Mouse (Mus musculus) megakaryocyte-erythroid progenitor cell, adult 5-6 weeks (primary cell): ENCODE measurements around the gene Lrp4. TPM values are rescaled to one million over a fixed set of nuclear protein-coding genes. Genes with fewer than 3 reads are reported as not detected.

Experiments
- ATAC-seq: replicated peaks from 2 replicates; pipeline ENCODE4 v1.8.0; 2016; ENCODE audit warnings: mild to moderate bottlenecking, inconsistent platforms; ENCODE audit not compliant: severe bottlenecking, poor library complexity, low FRiP score, low TSS enrichment
- total RNA-seq, 2 experiments: library from RNA; stranded (forward) in 1 of 2; stranded (reverse) in 1 of 2; fragments of 200-1000, 215-1000 nt in 1 of 2; fragments of >200 nt in 1 of 2; fragmentation: Nextera tagmentation in 1 of 2; gene quantifications; 2 replicates each; pipeline ENCODE4 v1.2.3; 2014 to 2017

Lrp4 gene
- total RNA-seq, 2 experiments from 2014 or later, result not detected

DNA sequence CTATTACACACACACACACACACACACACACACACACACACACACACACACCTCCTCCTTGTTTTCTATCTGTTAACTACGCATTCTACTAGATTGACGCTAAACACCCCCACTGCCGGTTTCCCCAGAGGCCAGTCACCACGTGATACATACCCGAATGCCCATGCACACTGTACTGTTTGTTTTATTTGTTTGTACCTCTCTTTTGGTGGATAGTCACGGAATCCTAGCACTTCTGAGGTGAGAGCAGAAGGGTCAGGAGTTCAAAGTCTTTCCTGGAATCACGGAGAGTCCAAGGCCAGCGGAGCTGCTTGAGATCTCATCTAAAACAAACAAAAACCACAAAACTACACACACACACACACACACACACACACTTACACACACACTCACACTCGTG, 7.0 kb upstream of the Lrp4 start:
- ATAC-seq, result no peak

DNA sequence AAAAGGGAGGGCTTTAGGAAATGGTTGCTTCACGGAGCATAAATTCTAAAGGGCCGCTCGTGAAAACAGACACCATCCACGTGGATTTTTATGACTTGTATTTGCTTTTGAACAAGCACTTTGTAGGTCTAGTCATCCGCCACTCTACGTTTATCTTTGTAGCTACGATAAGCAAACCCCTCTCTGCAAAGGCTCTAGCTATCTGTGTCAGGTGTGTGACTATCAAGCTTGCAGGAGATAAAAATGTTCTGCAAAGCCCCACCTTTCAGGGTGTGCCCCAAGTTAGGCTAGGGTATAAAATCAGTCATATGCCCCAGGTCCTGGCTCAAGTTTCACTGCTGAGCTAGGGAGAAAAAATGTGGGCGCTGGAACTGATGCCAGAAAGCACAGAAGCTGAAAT, 4.7 kb upstream of the Lrp4 start:
- ATAC-seq, result 0 out of 2 replicates have a peak, but pooled peaks have one; percentile 16

DNA sequence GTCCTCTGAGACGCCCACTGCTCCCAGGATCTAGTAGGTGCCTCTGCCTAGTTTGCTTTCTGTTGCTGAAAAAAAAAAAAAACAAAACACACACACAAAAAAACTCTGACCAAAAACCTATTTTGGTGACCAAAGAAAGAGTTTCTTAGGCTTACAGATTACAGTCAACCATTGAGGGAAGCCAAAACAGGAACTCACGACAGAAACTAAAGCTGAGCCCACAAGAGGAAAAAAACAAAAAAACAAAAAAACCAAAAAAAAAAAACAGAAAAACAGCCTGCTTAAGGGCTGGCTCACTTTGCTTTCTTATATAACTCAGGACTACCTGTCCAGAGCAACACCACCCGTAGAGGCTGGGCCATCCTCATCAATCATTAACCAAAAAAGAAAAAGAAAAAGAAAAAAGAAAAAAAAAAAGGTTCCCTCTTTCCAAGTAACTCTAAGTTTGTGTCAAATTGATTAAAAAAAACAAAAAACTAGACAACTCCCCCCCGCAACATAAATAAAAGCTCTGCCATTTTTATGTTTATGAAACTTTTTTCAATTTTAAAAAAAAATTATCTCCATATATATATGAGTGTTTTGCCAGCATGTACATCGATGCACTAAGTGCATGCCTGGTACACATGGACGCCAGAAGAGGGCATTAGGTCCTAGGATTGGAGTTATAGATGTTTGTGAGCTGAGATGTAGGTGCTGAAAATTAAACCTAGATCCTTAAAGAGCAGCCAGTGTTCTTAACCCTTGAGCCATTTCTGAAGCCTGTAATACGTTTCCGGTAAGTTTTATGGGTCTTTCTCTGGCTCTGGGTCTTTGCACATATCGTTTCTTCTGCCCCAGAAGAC, 3.9 kb upstream of the Lrp4 start:
- ATAC-seq, result no peak

DNA sequence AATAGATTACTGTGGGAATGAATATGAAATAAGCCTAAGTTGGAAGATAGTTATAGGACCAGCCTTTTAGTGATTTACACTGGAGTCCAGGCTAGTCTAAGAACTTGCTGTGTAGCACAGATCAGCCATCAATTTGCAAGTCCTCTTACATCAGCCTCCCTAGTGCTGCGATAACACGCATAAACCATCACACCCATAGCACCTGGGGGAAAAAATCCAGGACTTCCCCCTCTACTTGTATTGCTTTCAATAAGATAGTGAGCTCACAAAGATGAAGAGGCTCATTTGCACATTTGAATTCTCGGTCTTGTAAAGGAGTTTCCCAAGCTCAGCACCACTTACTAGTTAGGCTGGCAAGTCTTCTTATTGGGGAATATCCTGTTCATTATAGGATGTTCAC, 2.9 kb upstream of the Lrp4 start:
- ATAC-seq, result no peak

DNA sequence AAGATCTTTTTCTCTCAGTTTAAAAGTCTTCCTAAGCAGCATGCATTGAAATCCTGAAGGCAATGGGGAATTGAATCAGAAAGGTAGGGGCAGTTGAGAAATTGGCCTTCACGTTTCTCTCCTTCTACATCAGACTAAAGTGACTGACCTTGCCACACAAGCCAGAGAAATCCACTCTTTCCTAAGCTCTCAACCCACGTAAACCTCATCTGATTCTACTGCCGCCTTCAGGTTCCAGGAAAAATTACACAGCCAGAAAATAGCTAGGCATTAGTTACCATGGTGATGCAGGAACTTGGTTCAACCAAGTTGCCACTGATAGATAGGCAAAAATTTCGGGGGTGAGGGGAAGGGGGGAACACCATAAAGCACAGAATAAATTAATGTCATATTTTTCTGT, 1.5 kb upstream of the Lrp4 start:
- ATAC-seq, result 0 out of 2 replicates have a peak, but pooled peaks have one; percentile 46

DNA sequence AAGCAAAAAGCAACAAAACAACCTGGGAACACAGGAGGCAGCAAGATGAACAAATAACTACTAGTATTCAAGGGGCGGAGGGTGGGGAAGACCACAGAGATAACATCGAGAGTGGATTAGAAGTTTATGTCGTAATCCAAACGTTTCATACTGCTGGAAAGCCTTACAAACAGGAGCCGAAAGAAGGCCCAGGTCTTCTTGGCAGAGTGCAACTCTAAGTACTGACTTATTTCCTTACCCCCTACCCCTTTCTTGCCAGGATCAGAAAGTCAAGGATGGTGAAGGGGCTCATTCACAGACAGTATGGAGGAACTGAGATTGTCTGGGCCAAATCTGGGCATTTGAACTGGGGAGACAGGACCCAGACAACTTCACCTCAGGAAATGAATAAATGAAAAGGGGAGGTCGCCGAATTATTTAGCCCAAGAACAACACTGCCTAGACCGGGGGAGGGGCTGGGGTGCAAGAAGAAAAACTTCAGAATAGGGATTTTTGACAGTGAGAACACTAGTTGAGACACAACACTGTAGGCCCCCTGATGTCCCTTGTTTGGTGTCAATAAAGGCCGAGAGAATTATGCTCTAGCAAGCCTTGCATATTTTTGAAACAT, 715 bp upstream of the Lrp4 start:
- no peak for ATAC-seq

DNA sequence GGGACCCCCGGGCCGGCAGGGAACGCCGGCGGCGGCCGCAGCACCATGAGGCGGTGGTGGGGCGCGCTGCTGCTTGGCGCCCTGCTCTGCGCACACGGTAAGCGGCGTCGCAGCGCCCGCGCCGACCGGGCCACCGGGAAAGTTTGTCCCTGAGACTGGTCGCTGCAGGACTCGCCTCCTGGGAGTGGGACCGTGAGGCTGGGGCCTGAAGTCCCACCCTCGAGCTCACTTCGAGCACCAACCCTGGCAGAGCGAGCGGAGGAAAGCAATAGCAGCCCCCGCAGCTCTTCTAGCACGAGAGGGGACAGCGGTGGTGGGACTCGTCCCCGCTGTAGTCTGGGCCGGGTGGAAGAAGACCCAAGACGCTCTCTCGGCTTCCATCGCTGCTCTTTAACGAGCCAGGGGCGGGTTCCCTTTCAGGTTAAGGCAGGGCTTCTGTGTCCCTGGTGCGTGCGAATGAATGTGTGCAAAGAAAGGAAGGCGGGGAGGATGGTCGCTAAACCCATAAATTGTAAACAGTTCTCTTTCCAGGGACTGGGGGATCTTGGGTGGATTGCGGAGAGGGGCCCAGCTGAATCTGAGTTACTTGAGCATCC, 443 bp downstream of the Lrp4 start:
- no peak for ATAC-seq

DNA sequence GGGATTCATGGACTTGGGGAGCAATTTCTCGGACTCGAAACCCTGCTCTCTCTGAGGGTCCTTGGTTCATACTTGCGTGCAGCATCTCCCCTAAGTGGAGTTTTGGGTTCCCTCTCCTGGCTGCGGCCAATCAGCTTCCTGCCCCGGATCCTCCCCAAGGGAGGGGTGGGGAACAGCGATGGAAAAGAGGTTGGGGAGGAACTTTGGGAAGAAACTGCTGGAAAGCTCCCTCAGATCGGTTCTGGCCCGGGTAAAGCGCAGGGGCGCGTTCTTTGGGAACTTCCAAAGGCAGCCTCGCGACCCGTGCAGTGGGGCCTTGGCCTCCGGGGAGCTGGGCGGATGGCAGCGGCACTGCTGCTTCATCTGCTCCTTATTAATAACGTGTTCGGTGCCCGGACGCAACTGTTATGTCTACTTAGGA, 951 bp downstream of the Lrp4 start:
- no peak for ATAC-seq

DNA sequence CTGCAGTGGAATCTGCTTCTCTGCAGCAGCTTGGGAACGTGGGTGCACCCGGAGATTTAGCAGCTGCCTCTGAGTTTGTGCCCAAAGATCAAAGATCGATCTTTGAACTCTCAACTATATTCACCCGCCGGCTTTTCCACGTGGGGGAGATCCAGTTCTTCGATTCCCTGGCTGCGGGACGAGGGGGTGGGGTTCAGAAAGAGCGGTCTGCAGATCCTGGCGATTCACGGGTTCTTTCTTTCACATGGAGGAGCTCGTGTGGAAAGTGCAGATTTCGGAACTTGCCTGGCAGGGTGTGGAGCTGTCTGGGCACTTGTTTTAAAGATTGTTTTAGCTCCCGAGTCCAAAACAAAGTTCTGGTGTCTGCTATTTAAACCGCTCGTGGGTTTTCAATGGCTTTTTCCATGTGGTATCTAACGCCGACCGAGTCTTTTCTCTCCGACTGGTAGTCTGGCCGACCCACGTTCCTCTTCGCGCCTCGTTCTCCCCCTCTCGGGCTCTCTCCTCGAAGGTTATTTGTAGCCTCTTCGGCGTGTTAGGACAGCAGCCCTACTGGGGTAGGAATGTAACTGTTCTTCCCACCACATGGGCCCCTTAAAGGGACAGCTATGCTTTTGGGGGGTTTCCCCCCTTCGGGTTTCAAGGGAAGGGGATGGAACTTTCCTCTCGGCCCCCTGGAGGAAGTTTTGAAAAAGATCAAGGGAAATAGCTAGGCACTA, 1.5 kb downstream of the Lrp4 start:
- no peak for ATAC-seq

DNA sequence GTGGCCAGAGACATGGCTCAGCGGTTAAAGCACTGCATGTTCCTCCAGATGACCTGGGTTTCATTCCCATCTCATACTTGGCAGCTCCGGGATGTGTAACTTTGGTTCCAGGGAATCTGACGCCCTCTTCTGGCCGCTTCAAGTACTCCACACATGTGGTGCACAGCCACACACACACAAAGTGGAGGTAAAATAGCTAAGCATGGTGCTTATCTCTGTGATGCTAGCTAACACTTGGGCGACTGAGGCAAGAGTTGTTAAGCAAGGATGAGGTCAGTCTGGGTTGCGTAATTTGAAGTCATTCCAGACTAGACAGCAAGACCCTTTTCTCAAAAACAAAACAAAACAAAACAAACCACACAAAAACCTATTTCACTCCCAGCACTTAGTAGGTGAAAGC, 2.8 kb downstream of the Lrp4 start:
- no peak for ATAC-seq

DNA sequence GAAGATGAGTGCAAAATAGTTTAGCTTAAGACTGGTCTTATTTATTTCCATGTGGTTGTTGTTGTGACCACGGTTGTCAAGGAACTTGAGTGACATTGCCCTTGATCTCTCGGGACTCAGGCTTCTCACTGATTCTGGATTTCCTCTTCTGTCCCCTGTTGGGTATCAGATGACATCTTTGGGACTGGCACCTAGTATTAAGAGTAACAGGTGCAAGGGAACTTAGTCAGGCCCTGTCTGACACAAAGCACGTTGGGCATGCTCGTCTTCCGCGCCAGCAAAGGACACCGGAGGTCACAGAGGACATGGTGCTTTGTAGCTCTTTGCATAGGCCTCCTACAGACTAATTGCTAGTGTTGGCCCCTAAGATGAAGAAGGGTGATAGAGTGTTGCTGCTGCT, 3.5 kb downstream of the Lrp4 start:
- no peak for ATAC-seq

DNA sequence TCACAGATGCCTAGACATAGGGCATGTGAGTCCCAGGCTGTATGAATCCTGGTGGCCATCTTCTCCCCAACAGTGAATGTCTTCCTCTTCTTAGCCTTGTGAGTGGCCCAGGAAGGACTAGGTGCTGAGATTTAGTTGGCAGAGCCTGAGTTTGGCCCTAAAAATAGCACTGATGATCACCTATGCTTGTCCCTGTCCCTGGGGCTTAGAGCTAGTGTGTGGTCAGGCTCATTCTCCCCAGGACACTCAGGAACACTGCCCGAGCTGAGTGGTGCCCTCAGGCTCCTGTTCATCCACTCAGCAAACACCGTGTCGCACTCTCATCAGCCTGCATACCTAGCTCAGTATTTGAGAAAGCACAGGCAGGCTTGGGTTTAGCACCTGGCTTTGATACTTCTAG, 4.0 kb downstream of the Lrp4 start:
- ATAC-seq, result no peak

DNA sequence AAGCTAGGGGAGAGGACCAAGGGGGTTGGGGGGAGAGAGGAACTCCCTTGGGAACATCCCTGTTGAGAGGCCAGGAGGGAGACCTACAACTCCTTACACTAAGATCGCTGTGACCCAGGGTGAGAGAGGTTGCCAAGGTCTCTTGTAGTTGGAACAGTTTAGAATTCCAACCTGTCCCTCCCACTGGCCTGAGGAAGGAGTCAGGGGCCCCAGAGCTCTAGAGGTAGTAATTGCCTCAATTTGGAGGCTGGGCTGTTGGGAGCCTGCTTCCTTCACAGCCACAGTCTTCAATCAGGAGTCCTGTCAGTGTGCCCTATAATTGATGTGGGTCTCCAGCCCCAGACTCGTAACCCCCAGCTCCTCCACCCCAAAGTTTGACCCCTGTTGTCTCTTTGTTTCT, 4.9 kb downstream of the Lrp4 start:
- ATAC-seq, result no peak

DNA sequence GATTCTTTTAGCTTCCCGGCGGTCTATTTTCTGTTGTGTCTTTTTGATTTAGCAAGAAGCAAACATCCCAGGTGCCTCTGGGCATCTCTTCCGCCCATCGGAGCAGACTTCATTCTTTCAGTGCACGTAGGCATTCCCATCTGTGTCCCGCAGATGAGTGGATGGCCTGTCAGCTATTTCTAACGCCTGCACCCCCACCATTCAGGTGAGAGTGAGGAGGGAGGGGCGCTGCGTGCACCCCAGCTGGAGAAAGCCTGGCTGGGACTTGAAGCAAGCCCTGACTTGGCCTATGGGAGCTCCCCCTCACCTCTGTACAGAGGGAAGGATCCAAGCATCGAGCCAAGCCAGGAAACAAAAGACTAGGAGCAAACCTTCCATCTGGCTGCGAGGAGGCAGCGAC, 5.4 kb downstream of the Lrp4 start:
- ATAC-seq, result no peak

DNA sequence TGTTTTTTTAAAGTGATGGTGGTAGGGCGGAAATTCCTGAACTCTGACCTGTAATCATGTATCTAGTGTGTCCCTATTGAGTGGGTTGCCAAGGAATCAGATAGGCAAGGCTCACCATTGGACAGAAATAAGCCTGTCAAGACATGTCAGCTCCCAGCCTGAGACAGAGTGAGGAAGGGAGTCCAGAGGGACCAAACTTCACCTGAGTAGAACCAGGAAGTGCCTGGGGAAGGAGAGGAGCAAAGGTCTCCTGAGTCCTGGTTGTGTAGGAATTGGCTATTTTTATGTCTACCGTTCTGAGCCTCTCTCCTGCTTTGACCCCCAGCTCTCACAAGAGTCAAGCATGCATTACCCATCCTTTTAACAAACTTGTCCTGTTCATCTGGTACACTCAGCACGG, 8.6 kb downstream of the Lrp4 start:
- no peak for ATAC-seq

DNA sequence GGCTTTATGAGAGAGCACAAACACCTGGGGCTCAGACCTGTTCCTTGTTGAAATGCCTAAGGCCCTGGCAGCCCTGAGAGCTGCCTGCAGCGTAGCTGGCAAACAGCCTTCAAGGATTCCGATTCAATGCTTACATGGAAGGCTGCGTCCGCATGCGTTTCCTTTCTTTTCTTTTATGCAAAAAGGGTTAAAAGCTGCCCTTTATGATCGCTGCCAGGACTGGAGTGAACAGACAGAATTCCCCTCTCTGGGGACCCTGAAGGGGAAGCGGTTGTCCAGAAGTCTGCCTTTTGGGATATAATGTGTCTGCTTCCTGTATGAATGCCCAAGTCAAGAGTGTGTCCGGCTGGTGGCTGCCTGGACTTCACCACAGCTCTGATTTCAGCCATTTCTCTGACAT, 10.3 kb downstream of the Lrp4 start:
- ATAC-seq, result no peak

DNA sequence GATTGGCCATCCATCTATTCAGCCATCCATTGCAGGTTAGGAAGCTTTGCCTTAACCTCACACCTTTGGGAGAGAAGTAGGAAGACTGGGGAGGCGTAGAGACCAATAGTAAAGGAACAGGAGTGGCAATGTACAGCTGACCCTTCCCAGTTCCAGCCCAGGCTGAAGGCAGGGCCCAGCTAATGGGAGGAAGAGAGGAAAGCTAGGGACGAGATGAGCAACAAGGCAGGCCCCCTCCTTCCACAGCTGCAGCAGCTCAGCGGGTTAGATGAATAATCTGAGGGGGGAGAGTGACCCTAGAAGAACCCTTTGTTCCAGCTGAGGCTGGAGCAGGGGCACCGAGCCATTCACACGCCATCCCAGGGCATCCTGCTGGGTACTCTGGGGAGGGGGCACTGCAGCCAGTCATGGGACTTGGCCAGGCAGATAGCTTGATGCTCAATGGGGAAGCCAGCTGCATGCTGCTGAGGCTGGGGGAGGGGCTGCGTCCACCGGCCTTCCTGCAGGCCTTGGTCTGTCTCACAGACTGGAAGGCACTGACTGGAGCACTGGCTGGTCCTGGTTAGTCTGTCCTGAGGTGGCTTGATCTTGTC, 12.8 kb downstream of the Lrp4 start:
- ATAC-seq, result no peak

DNA sequence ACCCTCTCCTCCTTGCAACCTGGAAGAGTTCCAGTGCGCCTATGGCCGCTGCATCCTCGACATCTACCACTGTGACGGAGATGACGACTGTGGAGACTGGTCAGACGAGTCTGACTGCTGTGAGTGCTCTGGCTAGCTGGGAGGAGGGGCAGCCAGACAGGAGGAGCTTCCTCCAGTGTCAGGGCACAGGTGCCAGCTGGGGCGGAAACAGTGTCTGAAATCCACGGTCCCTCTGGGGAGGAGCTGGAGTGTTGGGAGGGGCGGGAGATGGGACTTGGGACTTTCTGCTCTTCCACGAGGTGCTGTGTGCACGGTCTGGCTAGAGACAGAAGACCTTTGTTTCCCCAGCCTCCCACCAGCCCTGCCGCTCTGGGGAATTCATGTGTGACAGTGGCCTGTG, 17.0 kb downstream of the Lrp4 start:
- no peak for ATAC-seq

DNA sequence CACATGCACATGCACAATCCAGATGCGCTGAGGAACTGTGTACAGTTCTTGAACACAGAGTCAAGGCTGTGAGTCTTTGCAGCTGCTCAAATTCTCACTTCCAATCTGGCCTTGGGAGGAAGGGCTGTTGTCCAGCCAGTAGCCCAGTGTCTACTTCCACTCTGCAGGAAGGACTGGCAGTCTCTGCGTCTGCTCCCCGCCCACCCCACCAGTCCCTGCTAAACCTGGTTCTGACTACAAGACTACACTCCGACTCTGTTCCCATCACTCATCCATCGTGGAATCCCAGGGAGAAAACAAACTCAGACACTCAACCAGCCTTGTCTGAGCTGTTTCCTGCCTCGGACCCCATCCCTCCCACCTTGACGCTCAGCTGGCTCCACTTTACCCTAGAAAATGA, 18.5 kb downstream of the Lrp4 start:
- no peak for ATAC-seq

DNA sequence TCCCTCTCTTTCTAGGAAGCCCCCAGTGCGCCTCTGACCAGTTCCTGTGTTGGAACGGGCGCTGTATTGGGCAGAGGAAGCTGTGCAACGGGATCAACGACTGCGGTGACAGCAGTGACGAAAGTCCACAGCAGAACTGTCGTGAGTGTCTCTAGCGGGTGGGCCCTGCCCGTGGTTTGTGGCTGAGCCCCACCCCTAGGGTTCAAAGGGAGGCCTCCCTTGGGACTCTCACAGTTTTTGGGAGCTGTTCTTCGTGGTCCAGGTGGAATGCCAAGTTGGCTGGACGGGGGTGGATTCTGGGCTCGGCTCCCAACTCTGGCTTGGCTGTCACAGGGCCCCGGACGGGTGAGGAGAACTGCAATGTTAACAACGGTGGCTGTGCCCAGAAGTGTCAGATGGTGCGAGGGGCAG, 18.9 kb downstream of the Lrp4 start:
- no peak for ATAC-seq
